Mouse (Mus musculus) embryo, embryonic 11.5 days (tissue): ENCODE data around the gene Zfp54.
"Not testable (repeated sequence)": the region's sequence is repeated elsewhere in the genome, so short reads cannot be mapped to it uniquely, and the experiment has no call there.

Experiments used
- DNase-seq: peaks from one replicate; pipeline ENCODE4 v3.0.0-alpha.2; 2012; ENCODE audit warnings: low read depth, low spot score

Gene Zfp54

GRCm38 (mm10) chr17:21422664-21423599 lies at the start of gene Zfp54:
Gene Zfp54 (plus strand): TSS chr17:21423227.
- peak; percentile 44 for DNase-seq

GRCm38 (mm10) chr17:21375311-21375710 lies 47.7 kb upstream of the Zfp54 start:
- no peak for DNase-seq

DNA sequence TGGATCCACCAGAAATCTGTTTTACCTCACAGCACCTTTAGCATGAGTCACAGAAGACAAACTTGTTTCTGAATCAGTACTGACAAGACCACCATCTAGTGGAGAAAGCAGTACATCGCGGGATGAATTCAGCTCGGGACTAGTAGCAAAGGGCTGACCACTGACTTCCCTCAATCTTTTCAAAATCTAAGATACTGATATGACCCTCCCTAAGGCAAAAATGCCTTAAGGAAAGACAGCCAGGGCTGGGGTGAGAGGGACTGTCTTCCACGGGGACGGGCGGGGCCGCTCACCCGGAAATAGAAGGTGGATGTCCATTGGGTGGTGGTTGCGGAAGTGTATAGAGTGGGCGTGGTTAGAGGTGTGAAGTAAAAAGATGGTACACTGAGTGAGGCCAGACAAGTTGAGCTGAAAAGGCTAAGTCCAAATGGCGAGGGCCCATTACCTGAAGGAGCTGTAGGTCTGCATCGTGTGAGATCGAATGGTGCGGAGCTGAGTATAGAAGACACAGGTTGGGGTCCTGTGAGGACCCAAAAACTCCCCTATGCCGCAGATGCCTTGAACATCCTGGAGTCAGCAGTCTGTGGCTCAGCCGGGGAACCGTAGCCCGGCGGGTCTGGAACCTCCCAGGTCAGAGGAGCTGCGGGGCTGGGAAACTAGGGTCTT lies 39.5 kb upstream of the Zfp54 start, which contains the start of gene Zfp677:
Gene Zfp677, plus strand, starts transcription at position 358 of the 666 bp plus-strand sequence.
- peak; percentile 48 for DNase-seq

- no peak for DNase-seq
Measured at GRCm38 (mm10) chr17:21384057-21384411, 39.0 kb upstream of the Zfp54 start.

DNA sequence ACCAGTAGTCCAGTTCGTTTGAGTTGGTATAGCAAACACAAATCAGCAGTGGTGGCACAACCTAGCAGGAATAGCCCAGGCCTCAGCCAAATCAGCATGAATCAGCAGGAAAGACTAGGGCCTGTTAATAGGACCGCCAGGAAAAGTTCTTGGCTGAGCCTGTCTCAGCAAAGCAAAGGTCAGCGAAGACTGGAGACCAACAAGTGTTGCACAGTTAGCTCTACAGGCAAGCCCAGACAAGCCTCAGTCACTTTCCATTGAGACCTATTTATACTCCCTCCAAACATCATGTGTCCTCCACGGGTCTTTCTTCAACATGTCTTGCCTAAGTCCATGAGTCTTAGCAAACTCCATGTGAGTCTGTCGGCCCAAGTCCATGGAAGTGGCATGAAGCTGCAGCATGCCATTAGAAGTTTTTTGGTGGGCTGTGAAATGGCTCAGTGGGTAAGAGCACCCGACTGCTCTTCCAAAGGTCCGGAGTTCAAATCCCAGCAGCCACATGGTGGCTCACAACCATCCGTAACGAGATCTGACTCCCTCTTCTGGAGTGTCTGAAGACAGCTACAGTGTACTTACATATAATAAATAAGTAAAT lies 15.9 kb downstream of the Zfp54 start:
- not testable (repeated sequence) for DNase-seq

DNA sequence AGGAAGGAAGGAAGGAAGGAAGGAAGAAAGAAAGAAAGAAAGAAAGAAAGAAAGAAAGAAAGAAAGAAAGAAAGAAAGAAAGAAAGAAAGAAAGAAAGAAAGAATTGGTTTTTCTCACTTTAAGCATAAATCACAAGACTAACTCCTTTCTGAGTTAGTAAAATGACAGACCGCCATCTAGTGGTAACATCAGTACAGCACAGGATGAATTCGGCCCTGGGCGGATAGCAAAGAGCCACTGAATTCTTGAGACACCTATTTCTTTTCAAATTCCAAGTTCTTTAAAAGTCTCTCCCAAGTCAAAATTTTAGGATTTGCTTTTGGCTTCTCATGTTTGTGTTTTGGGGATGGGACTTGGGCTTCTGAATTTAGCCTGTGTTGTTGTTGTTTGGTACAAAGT lies 26.6 kb downstream of the Zfp54 start:
- DNase-seq, result peak; percentile 68

GRCm38 (mm10) chr17:21450138-21450704 lies 27.2 kb downstream of the Zfp54 start, which contains the start of gene Zfp51:
Gene Zfp51 (plus strand): TSS chr17:21450374.
- peak; percentile 83 for DNase-seq

GRCm38 (mm10) chr17:21463550-21463949 lies 40.5 kb downstream of the Zfp54 start:
- no peak for DNase-seq

DNA sequence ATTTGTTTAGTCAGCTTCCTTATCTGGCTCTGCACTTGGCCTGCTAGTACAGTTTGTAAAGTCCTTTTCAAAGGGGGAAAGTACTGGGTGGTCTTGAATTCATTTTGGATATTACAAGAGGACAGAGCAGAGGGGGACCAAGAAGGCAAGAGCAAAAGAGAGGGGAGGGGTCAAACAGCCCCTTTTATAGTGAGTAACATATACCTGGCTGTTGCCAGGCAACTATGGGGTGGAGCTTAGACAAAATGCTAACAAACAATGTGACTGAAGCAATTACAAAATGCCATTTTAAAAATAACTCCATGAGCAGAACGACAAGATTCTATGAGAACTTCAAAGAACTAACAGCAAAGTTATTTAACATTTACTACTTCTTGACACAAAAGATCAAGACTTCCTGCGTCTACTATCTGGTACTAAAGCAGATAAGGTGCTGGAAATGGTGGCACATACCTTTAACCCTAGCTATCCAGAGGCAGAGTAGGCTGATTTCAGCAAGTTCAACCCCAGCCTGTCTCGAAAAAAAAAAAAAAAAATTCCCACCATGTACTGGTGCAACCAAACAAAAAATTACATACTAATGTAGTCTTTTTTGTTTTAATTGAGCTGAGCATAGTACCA lies 49.1 kb downstream of the Zfp54 start:
- no peak for DNase-seq

GRCm38 (mm10) chr17:21472653-21473307 lies 49.8 kb downstream of the Zfp54 start:
- DNase-seq, result no peak

- peak; percentile 20 for DNase-seq
Measured at GRCm38 (mm10) chr17:21473362-21474190, 50.5 kb downstream of the Zfp54 start.

GRCm38 (mm10) chr17:21474729-21475128 lies 51.7 kb downstream of the Zfp54 start:
- DNase-seq, result not testable (repeated sequence)

GRCm38 (mm10) chr17:21475290-21475689 lies 52.3 kb downstream of the Zfp54 start:
- DNase-seq, result not testable (repeated sequence)

DNA sequence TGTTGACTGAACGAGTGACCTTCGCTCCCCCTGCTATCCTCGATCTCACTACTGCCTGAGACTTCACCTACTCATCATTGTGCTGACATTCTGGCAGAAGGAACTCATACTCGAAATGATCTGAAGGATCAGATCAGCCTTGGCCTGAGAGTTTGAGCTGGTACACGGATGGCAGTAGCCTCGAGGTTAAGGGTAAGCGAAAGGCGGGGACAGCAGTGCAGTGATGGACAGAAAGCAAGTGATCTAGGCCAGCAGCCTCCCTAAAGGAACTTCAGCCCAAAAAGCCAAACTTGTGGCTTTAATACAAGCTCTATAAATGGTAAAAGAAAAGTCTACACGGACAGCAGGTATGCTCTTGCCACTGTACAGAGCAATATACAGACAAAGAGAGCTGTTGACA lies 53.3 kb downstream of the Zfp54 start:
- DNase-seq, result not testable (repeated sequence)

- DNase-seq, result not testable (repeated sequence)
Measured at GRCm38 (mm10) chr17:21478103-21478777, 55.2 kb downstream of the Zfp54 start.
